Mouse (Mus musculus) limb, embryonic 14.5 days (tissue): Measurements from ENCODE around the gene Kcnmb3. TPM values are rescaled to one million over a fixed set of nuclear protein-coding genes. Genes with fewer than 3 reads are reported as not detected.

ENCODE experiments used
- ATAC-seq: fragments of 200-750 bp; cut with Nextera tagmentation; 2 replicates; pipeline ENCODE4 v1.8.0; 2017; ENCODE audit warnings: low read depth, moderate number of reproducible peaks, moderate TSS enrichment; ENCODE audit not compliant: low FRiP score
- DNase-seq: peaks from one replicate; pipeline ENCODE4 v3.0.0-alpha.2; 2015; ENCODE audit warnings: low spot score
- H3K27ac ChIP-seq: fragments of 300-500 bp; sonication (generic); replicated peaks from 2 replicates; pipeline ENCODE4 v1.5.1; 2014; ENCODE audit warnings: low read depth, mild to moderate bottlenecking, low read length, moderate library complexity, mixed read lengths
- H3K27me3 ChIP-seq: fragments of 300-500 bp; sonication (generic); 2 replicates; pipeline ENCODE4 v1.6.1; 2014; ENCODE audit warnings: low read length, mixed read lengths; ENCODE audit not compliant: control insufficient read depth, insufficient read depth
- H3K36me3 ChIP-seq: fragments of 300-500 bp; sonication (generic); 2 replicates; pipeline ENCODE4 v1.6.1; 2014; ENCODE audit warnings: mild to moderate bottlenecking, low read length, moderate library complexity, mixed read lengths; ENCODE audit not compliant: control insufficient read depth, insufficient read depth
- H3K4me1 ChIP-seq: fragments of 300-500 bp; sonication (generic); 2 replicates; pipeline ENCODE4 v1.6.1; 2014; ENCODE audit warnings: antibody characterized with exemption, low read length, mixed read lengths; ENCODE audit not compliant: control insufficient read depth, insufficient read depth
- H3K4me2 ChIP-seq: fragments of 300-500 bp; sonication (generic); replicated peaks from 2 replicates; pipeline ENCODE4 v1.6.1; 2014; ENCODE audit warnings: low read depth, mild to moderate bottlenecking, low read length, moderate library complexity; ENCODE audit not compliant: severe bottlenecking
- H3K4me3 ChIP-seq: fragments of 300-500 bp; sonication (generic); replicated peaks from 2 replicates; pipeline ENCODE4 v1.5.1; 2014; ENCODE audit warnings: low read length
- H3K9ac ChIP-seq: fragments of 300-500 bp; sonication (generic); 2 replicates; pipeline ENCODE4 v1.6.1; 2014; ENCODE audit warnings: mild to moderate bottlenecking, low read depth, low read length, moderate library complexity; ENCODE audit not compliant: severe bottlenecking
- H3K9me3 ChIP-seq: fragments of 300-500 bp; sonication (generic); 2 replicates; pipeline ENCODE4 v1.6.1; 2016; ENCODE audit warnings: low read length; ENCODE audit not compliant: control insufficient read depth
- POLR2A ChIP-seq: fragments of 200-500 bp; IDR thresholded peaks from 2 replicates; pipeline ENCODE4 v1.8.0; 2012; ENCODE audit warnings: inconsistent platforms, mild to moderate bottlenecking, moderate library complexity, borderline replicate concordance; ENCODE audit not compliant: insufficient read depth, insufficient read length; ENCODE audit errors: extremely low read depth
- WGBS: fragments of 180-500 bp; shearing (Covaris S2); extraction: QIAGEN DNeasy Blood & Tissue Kit; methylation state at CpG from one replicate; pipeline ENCODE4 v1.1.7; 2014; 5-methylcytosine and 5-hydroxymethylcytosine counted together
- polyA plus RNA-seq, 2 experiments: library from polyadenylated mRNA; depleted of rRNA in 1 of 2; stranded (reverse) in 1 of 2; unstranded in 1 of 2; fragments of >200 nt; fragmentation: Nextera tagmentation in 1 of 2; extraction: Ambion mirVana in 1 of 2; gene quantifications; 2 replicates each; pipeline versions ENCODE4 v1.2.1 to v1.2.3; 2012 to 2014

Gene Kcnmb3
- polyA plus RNA-seq, 2 experiments = not detected

- no peaks in the 10 kb centered on the region for H3K9me3 ChIP-seq
- no peaks in the 10 kb centered on the region for H3K27me3 ChIP-seq
- ATAC-seq (no peak), DNase-seq (no peak)
- no peak overlapping the region for H3K9ac ChIP-seq
- H3K4me2 ChIP-seq = no peak overlapping the region
- TF ChIP-seq POLR2A = no peak
- no peaks in the 10 kb centered on the region for H3K4me1 ChIP-seq
- H3K4me3 ChIP-seq = no peak overlapping the region
- no peaks in the 10 kb centered on the region for H3K36me3 ChIP-seq
- no peak overlapping the region for H3K27ac ChIP-seq
- 77% methylated on average over 3 of the region's 3 CpGs for WGBS
Measured at GRCm38 (mm10) chr3:32483035-32483434, 9.0 kb downstream of the Kcnmb3 start.

GRCm38 (mm10) chr3:32479961-32480360 lies 12.1 kb downstream of the Kcnmb3 start:
- DNase-seq (no peak), ATAC-seq (no peak)
- Histone ChIP-seq H3K9ac (no peak overlapping the region), H3K9me3 (no peaks in the 10 kb centered on the region), H3K4me3 (no peak overlapping the region), H3K4me2 (no peak overlapping the region), H3K4me1 (no peaks in the 10 kb centered on the region), H3K27ac (no peak overlapping the region), H3K27me3 (no peaks in the 10 kb centered on the region), H3K36me3 (no peaks in the 10 kb centered on the region)
- TF ChIP-seq POLR2A = no peak
- WGBS = 89% methylated on average over 7 of the region's 7 CpGs

- Histone ChIP-seq H3K9ac (no peak overlapping the region), H3K9me3 (no peaks in the 10 kb centered on the region), H3K4me1 (peaks cover 21% of the 10 kb centered on the region), H3K4me2 (no peak overlapping the region), H3K4me3 (no peak overlapping the region), H3K36me3 (no peaks in the 10 kb centered on the region), H3K27me3 (no peaks in the 10 kb centered on the region), H3K27ac (no peak overlapping the region)
- 78% methylated on average over 10 of the region's 10 CpGs for whole genome bisulfite sequencing
- TF ChIP-seq POLR2A = no peak
- no peak for ATAC-seq
- DNase-seq = no peak
Measured at GRCm38 (mm10) chr3:32473184-32473583, 18.8 kb downstream of the Kcnmb3 start.

- no peak overlapping the region for H3K4me2 ChIP-seq
- H3K9me3 ChIP-seq = no peaks in the 10 kb centered on the region
- H3K36me3 ChIP-seq = no peaks in the 10 kb centered on the region
- peaks cover 21% of the 10 kb centered on the region for H3K4me1 ChIP-seq
- no peak for DNase-seq
- TF ChIP-seq POLR2A = no peak
- no peaks in the 10 kb centered on the region for H3K27me3 ChIP-seq
- no peak overlapping the region for H3K27ac ChIP-seq
- no peak overlapping the region for H3K4me3 ChIP-seq
- 66% methylated on average over 14 of the region's 14 CpGs for WGBS
- H3K9ac ChIP-seq = no peak overlapping the region
- no peak; the same call in 1 of the 2 replicates for ATAC-seq
Measured at GRCm38 (mm10) chr3:32472191-32472900, 19.7 kb downstream of the Kcnmb3 start.

- DNase-seq = peak; percentile 25
Measured at GRCm38 (mm10) chr3:32471098-32471497, 20.9 kb downstream of the Kcnmb3 start.

More at GRCm38 (mm10) chr3:32471098-32471497, 20.9 kb downstream of the Kcnmb3 start:
- Histone ChIP-seq H3K9me3 (no peaks in the 10 kb centered on the region), H3K27me3 (no peaks in the 10 kb centered on the region), H3K4me3 (no peak overlapping the region), H3K4me1 (peaks cover 21% of the 10 kb centered on the region), H3K4me2 (no peak overlapping the region), H3K9ac (no peak overlapping the region), H3K36me3 (0 out of 2 replicates have a peak, but pooled peaks cover 3% of the 10 kb centered on the region), H3K27ac (no peak overlapping the region; the same call in 1 of the 2 replicates)
- no peak for ATAC-seq
- TF ChIP-seq POLR2A = no peak
- 28% methylated on average over 6 of the region's 6 CpGs for WGBS
